Mouse (Mus musculus) myocyte (in vitro differentiated cells): ENCODE data around the gene Kmt2e.
A peak's percentile ranks its signal among the peaks of the same experiment; 100 is the strongest.

Experiments
- E2F4 ChIP-seq: IDR thresholded peaks from one replicate; pipeline ENCODE4 v1.6.1; 2011; ENCODE audit warnings: mild to moderate bottlenecking, control low read depth, moderate library complexity; ENCODE audit not compliant: insufficient read depth
- MAX ChIP-seq: IDR thresholded peaks from one replicate; pipeline ENCODE4 v1.6.1; 2011; ENCODE audit warnings: low read depth, mild to moderate bottlenecking, control low read depth
- POLR2A ChIP-seq: IDR thresholded peaks from one replicate; pipeline ENCODE4 v1.6.1; 2011; ENCODE audit warnings: low read depth, mild to moderate bottlenecking, control low read depth, moderate library complexity; ENCODE audit not compliant: insufficient read length
- USF1 ChIP-seq: IDR thresholded peaks from one replicate; pipeline ENCODE4 v1.6.1; 2011; ENCODE audit warnings: low read depth, mild to moderate bottlenecking, control low read depth, moderate library complexity

DNA sequence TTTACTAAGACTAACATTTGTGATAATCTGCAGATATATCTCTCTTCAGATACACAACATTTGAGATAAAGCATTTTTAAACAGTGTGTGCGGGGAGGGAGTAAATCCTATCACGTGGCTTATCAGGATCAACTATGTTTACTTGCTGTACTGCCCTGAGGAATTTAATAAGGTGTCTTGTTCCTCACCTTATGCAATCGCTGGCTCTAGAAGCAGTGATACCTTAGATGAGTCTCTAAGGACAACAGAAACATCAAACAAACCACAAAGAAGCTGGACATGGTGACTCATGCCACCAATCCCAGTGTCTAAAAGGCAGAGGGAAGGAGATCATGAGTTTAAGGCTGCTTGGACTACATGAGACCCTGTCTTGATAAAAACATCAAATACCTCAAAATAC lies 11.2 kb upstream of the Kmt2e start:
- peak; percentile 49 for TF ChIP-seq USF1
- no peak for TF ChIP-seq POLR2A
- TF ChIP-seq MAX = no peak
- no peak for TF ChIP-seq E2F4
